Mouse (Mus musculus): ENCODE measurements at regions not wholly inside any gene's neighbourhood (a gene's known extent, or its start where the extent isn't known, plus 50 kb on each side); places are given as distances from the start of the nearest gene placed in this dataset.

DNA sequence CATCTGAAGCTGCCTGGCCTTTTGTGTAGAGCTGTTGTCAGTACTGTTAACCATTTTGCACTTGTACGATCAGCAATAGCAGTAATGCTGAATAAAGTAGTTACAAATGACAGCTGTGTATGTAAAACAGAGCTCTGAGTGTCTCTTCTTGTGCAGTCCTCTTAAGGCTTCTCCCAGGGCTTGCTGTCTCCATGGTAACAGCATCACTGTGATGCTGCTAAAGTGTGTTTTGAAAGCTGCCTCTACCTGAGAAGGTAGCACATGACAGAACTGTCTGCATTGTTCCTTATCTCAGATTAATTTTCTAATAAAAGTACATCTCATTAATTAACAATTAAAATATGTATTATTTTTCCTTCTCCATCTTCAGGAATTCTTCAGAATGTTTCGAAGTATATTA lies 537.4 kb upstream of the Gm10801 start:
- TF ChIP-seq CTCF (IDR thresholded peaks at IDR 0.05; ENCODE audit: borderline replicate concordance, extremely low read depth, insufficient read depth, insufficient read length) (no peak), POLR2A (IDR thresholded peaks at IDR 0.05; ENCODE audit: borderline replicate concordance, extremely low read depth, insufficient read depth, insufficient read length, poor library complexity, severe bottlenecking) (no peak)
